Mouse (Mus musculus) testis, adult 2 months (tissue): Measurements from ENCODE around the gene Olfr744. TPM values are rescaled to one million over a fixed set of nuclear protein-coding genes. Genes with fewer than 3 reads are reported as not detected.
"Not testable (repeated sequence)": the region's sequence is repeated elsewhere in the genome, so short reads cannot be mapped to it uniquely, and the experiment has no call there.

Source experiments
- H3K27ac ChIP-seq: fragments of 200-500 bp; 2 replicates; pipeline ENCODE4 v1.5.1; 2012; ENCODE audit warnings: low read depth, low read length; ENCODE audit not compliant: control insufficient read depth, insufficient read depth
- H3K27me3 ChIP-seq: fragments of 200-500 bp; 2 replicates; pipeline ENCODE4 v1.6.1; 2012; ENCODE audit warnings: mild to moderate bottlenecking, low read length, moderate library complexity; ENCODE audit not compliant: control insufficient read depth, insufficient read depth
- H3K36me3 ChIP-seq: fragments of 200-500 bp; 2 replicates; pipeline ENCODE4 v1.6.1; 2012; ENCODE audit warnings: mild to moderate bottlenecking, low read length; ENCODE audit not compliant: control insufficient read depth, insufficient read depth
- H3K4me1 ChIP-seq: fragments of 200-500 bp; 2 replicates; pipeline ENCODE4 v1.6.1; 2012; ENCODE audit warnings: low read length; ENCODE audit not compliant: control insufficient read depth, insufficient read depth
- H3K4me3 ChIP-seq: fragments of 200-500 bp; 2 replicates; pipeline ENCODE4 v1.5.1; 2012; ENCODE audit warnings: low read depth, mild to moderate bottlenecking, low read length, moderate library complexity, mixed read lengths; ENCODE audit not compliant: control insufficient read depth
- CTCF ChIP-seq: fragments of 200-500 bp; IDR thresholded peaks from 2 replicates; pipeline ENCODE4 v1.5.1; 2012; ENCODE audit warnings: low read depth, mild to moderate bottlenecking, inconsistent platforms, low read length, moderate library complexity; ENCODE audit not compliant: control insufficient read depth, insufficient read depth, insufficient replicate concordance
- POLR2A ChIP-seq: fragments of 200-500 bp; IDR thresholded peaks from 2 replicates; pipeline ENCODE4 v1.6.1; 2012; ENCODE audit warnings: low read depth, mild to moderate bottlenecking, inconsistent platforms, low read length, moderate library complexity; ENCODE audit not compliant: control insufficient read depth
- polyA plus RNA-seq: library from polyadenylated mRNA; depleted of rRNA; stranded (reverse); fragments of >200 nt; gene quantifications from 2 replicates; pipeline ENCODE4 v1.2.3, GENCODE M21; 2012; rRNA removed

Olfr744 gene
- not detected in 2 replicates for polyA plus RNA-seq

- Histone ChIP-seq H3K27ac (no peak within 1 kb of the TSS), H3K36me3 (no peaks in the 10 kb centered on the region), H3K27me3 (no peaks in the 10 kb centered on the region), H3K4me1 (no peaks in the 10 kb centered on the region), H3K4me3 (no peak within 1 kb of the TSS)
- TF ChIP-seq CTCF (no peak), POLR2A (no peak)
Measured at GRCm38 (mm10) chr14:50614579-50614978, at the start of gene Olfr744. Gene Olfr744 (plus strand): TSS chr14:50614879.

GRCm38 (mm10) chr14:50573056-50573455 is 41.6 kb upstream of the Olfr744 start:
- H3K36me3 ChIP-seq, H3K27me3 ChIP-seq, H3K27ac ChIP-seq, H3K4me1 ChIP-seq, H3K4me3 ChIP-seq: not testable (repeated sequence)

- no peak within 1 kb of the TSS for H3K4me3 ChIP-seq
- no peak for TF ChIP-seq POLR2A
- H3K4me1 ChIP-seq, result no peaks in the 10 kb centered on the region
- H3K27ac ChIP-seq, result no peak within 1 kb of the TSS
- H3K27me3 ChIP-seq, result no peaks in the 10 kb centered on the region
- H3K36me3 ChIP-seq, result no peaks in the 10 kb centered on the region
Measured at GRCm38 (mm10) chr14:50639088-50639487, 24.4 kb downstream of the Olfr744 start, which contains the start of gene Olfr745. Gene Olfr745 (plus strand): TSS chr14:50639388.

GRCm38 (mm10) chr14:50646783-50647182 is 32.1 kb downstream of the Olfr744 start, which contains the start of gene Olfr746:
Gene Olfr746 (plus strand): TSS chr14:50647083.
- no peak for TF ChIP-seq CTCF
- TF ChIP-seq POLR2A, result no peak
- H3K27ac ChIP-seq, result no peak within 1 kb of the TSS
- H3K27me3 ChIP-seq, result no peaks in the 10 kb centered on the region
- no peak within 1 kb of the TSS for H3K4me3 ChIP-seq
- no peaks in the 10 kb centered on the region for H3K36me3 ChIP-seq
- H3K4me1 ChIP-seq, result no peaks in the 10 kb centered on the region

Other genes with a start within 250 kb of the Olfr744 start
- gene Olfr736, start 233.7 kb upstream of the Olfr744 start, polyA plus RNA-seq, result 0.07 TPM in 1 of 2 replicates, not detected in the other
- 0.11 TPM in 1 of 2 replicates, not detected in the other for gene Olfr738, start 207.3 kb upstream of the Olfr744 start, polyA plus RNA-seq
- gene Olfr739, start 196.3 kb upstream of the Olfr744 start, polyA plus RNA-seq, result not detected in 2 replicates
- not detected in 2 replicates for gene Olfr740, start 169.3 kb upstream of the Olfr744 start, polyA plus RNA-seq
- gene Olfr741, start 142.1 kb upstream of the Olfr744 start, polyA plus RNA-seq, result not detected in 2 replicates
- gene Olfr742, start 111.3 kb upstream of the Olfr744 start, polyA plus RNA-seq, result not detected in 2 replicates
- gene Olfr743, start 93.0 kb upstream of the Olfr744 start, polyA plus RNA-seq, result 0.04 TPM in 1 of 2 replicates, not detected in the other
- gene Olfr745, start 24.5 kb downstream of the Olfr744 start, polyA plus RNA-seq, result not detected in 2 replicates
- gene Olfr746, start 32.2 kb downstream of the Olfr744 start, polyA plus RNA-seq, result not detected in 2 replicates
- gene Olfr747, start 78.3 kb downstream of the Olfr744 start, polyA plus RNA-seq, result not detected in 2 replicates
- gene Olfr748, start 92.5 kb downstream of the Olfr744 start, polyA plus RNA-seq, result not detected in 2 replicates
- gene Olfr749, start 130.2 kb downstream of the Olfr744 start, polyA plus RNA-seq, result not detected in 2 replicates
- 13.0 and 13.5 TPM in 2 replicates for gene Ttc5, start 170.6 kb downstream of the Olfr744 start, polyA plus RNA-seq
- 7.0 and 7.5 TPM in 2 replicates for gene Ccnb1ip1, start 192.9 kb downstream of the Olfr744 start, polyA plus RNA-seq
- gene Parp2, start 193.0 kb downstream of the Olfr744 start, polyA plus RNA-seq, result 10.6 and 13.9 TPM in 2 replicates